Mouse (Mus musculus): Measurements from ENCODE around the gene Dot1l.
A peak's percentile ranks its signal among the peaks of the same experiment; 100 is the strongest.

The Dot1l gene

GRCm38 (mm10) chr10:80754594-80755290 is at the start of gene Dot1l:
TSS of gene Dot1l (plus strand) at chr10:80755206.
- peak; percentile 99 for DNase-seq (ENCODE audit: extremely low spot score)

DNA sequence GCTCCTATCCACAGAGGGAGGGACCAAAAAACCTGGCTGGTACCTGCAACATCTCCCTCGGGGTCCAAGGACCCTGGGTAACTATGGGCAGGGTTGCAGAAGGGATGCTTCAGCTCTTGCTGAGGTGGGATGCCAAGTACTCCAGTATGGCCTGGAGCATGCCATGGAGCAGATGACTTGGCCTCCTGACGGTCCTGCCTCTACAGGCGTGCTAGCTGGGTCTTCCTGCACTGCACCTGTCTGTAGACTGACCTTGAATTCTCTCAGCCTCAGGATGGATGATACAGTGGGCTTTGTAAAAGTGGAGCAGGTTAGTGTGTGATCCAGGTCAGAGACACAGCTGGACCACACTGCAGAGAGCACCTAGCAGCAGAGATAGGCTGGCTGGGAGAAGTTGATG is 49.5 kb upstream of the Dot1l start:
- DNase-seq (ENCODE audit: extremely low spot score) = no peak

GRCm38 (mm10) chr10:80710834-80711233 is 44.2 kb upstream of the Dot1l start:
- DNase-seq (ENCODE audit: extremely low spot score) = no peak

DNA sequence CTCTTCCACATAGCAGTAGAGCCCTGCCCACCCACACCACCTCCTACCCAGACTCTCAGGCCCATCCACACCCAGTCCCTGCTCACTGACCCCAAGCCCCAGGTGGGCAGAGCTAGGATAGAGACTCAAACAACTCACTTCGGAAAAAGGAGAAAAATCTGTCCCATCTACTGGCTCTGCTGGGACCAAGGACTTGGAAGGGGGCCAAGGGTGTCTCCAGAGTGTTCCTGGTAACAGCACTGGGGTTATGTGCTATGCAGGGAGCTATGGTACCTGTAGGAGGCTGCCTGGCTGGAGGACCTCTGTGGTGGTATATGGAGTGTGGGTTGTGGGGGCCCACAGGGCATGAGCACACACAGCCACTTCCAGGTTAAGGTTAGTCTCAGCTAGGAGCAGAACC is 37.7 kb upstream of the Dot1l start:
- no peak for DNase-seq (ENCODE audit: extremely low spot score)

DNA sequence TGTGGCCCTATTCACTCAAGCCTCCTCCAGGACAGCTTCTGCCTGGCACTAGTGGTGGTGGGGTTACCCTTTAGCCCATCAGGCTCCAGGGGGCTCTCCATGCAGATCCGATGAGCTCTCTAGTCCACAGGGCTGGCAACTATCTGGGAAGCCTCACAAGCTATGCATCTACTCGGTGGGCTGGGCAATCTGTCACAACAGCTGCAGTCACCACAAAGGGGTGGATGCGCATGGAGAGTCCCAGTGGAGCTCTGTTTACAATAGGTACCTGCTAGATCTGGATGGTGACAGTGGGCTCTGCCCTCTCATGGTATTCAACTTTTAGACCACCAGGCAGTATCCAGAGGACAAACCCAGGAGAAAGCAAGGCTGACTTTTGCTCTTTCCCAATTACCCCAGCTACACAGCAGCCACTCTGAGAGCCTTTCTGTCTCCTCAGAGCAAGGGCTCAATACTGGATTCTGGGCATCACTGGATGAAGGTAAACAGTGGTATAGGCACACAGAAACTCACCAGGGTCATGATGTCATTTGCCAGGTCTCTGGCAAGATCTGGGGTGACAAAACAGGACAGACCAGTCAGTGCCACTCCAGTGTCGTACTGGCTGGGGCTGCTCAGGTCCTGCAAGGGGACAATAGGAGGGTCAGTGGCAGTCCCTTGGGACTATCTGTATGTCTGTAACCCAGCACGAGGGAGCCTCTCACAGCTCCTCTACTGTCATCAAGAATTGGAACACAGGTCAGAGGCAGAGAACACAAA is 27.5 kb upstream of the Dot1l start:
- DNase-seq (ENCODE audit: extremely low spot score) = no peak

- DNase-seq (ENCODE audit: extremely low spot score) = no peak
These were observed 22.4 kb upstream of the Dot1l start for GRCm38 (mm10) chr10:80732611-80733101.

DNA sequence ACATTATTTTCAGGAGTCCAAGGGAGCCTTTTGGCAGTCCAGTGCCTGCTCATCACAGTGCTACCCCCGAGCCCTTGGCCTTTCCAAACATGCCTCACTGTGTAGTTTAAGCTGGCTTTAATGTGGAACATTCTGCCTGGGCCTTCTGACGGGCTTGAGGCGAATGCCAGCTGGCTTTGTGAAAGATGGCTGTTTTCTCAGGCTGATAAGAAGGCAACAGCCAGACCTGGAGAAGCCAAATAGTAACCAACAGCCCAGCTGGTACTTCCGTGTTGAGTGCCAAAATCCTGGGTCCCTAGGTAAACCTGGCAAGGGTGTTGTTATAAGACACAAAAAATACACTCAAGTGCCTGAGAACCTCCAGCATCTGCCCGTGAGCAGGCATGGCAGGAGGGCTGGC is 18.3 kb upstream of the Dot1l start:
- no peak for DNase-seq (ENCODE audit: extremely low spot score)

DNA sequence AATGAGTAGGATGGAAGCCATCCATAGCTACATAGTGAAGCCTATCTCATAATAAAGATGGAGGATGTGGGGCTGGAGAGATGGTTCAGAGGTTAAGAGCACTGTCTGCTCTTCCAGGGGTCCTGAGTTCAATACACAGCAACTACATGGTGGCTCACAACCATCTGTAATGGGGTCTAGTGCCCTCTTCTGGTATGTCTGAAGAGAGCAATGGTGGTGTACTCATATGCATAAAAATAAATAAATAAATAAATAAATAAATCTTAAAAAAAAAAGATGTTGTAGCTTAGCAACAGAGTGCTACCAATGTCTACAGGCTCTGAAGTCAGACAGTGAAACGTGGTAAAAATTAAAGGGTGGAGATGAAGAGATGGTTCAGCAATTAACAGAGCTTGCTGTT is 16.3 kb upstream of the Dot1l start:
- no peak for DNase-seq (ENCODE audit: extremely low spot score)

- DNase-seq (ENCODE audit: extremely low spot score) = no peak
These were observed 13.9 kb upstream of the Dot1l start for GRCm38 (mm10) chr10:80741146-80741545.

- DNase-seq (ENCODE audit: extremely low spot score) = no peak
These were observed 13.3 kb upstream of the Dot1l start for GRCm38 (mm10) chr10:80741634-80742179.

GRCm38 (mm10) chr10:80742180-80742978 is 12.6 kb upstream of the Dot1l start, which contains the start of gene Ap3d1:
TSS of gene Ap3d1 (minus strand) at chr10:80742264.
- DNase-seq (ENCODE audit: extremely low spot score) = peak; percentile 98

DNA sequence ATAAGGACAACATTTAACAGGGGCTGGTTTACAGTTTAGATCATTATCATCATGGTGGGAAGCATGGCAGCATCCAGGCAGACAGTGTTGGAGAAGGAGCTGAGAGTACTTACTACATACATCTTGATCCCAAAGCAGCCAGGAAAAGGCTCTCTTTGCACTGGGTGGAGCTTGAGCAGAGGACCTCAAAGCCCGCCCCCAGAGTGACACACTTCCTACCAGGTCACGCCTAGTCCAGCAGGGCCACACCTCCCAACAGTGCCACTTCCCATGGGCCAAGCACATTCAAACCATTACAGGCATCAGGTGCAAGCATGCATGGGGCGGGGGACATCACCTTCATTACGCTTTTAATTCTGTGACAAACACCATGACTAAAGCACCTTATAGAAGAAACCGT is 10.7 kb upstream of the Dot1l start:
- no peak for DNase-seq (ENCODE audit: extremely low spot score)

DNA sequence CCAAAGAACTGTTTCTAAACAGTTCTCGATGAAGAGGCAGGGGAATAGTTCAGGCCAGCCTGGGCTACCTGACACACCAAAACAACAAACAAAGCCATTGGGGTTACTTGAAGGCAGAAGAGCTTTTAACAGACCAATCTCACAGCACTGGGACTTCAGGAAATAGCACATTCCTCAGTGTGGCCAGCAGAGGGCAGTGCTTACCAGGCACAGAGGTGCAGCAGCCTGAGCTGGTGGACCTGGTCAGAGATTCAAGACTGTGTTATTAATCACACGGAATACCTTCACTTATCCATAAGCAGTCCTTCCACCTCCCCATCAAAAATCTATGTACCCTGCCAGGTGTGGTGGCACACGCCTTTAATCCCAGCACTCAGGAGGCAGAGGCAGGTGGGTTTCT is 7.6 kb upstream of the Dot1l start:
- DNase-seq (ENCODE audit: extremely low spot score) = peak; percentile 61

DNA sequence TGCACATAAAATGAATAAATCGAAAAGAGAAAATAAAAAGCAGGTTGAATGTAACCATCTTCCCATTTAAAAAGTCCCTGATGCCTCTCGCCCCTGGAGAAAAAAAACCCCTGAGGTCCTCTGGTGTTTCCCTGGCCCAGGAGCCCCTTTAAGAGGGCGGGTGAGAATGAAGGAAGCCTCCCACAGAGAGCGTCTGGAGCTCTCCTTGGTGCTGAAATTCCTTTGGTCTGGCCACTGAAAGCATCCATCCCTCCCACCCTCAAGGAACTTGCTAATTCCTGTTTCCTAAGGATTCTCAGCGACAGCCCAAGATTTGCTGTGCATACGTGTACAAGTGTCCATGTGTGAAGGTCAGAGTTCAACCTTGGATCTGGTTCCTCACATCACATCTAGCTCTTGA is 6.4 kb upstream of the Dot1l start:
- DNase-seq (ENCODE audit: extremely low spot score) = peak; percentile 63

- no peak for DNase-seq (ENCODE audit: extremely low spot score)
These were observed 3.7 kb upstream of the Dot1l start for GRCm38 (mm10) chr10:80751188-80751832.

GRCm38 (mm10) chr10:80752079-80752625 is 2.9 kb upstream of the Dot1l start:
- DNase-seq (ENCODE audit: extremely low spot score) = peak; percentile 93

GRCm38 (mm10) chr10:80755291-80756015 is 447 bp downstream of the Dot1l start:
- DNase-seq (ENCODE audit: extremely low spot score) = no peak

GRCm38 (mm10) chr10:80756099-80756498 is 1.1 kb downstream of the Dot1l start:
- DNase-seq (ENCODE audit: extremely low spot score) = no peak

- no peak for DNase-seq (ENCODE audit: extremely low spot score)
These were observed 1.5 kb downstream of the Dot1l start for GRCm38 (mm10) chr10:80756509-80756908.

GRCm38 (mm10) chr10:80756967-80757366 is 2.0 kb downstream of the Dot1l start:
- no peak for DNase-seq (ENCODE audit: extremely low spot score)
